Mouse (Mus musculus) liver, embryonic 14.5 days (tissue): ENCODE data around the gene Rph3al.

Experiments used
- CTCF ChIP-seq: IDR thresholded peaks from 2 replicates; pipeline ENCODE4 v1.5.1; 2016; ENCODE audit warnings: antibody characterized with exemption, low read depth, control low read depth
- EP300 ChIP-seq: IDR thresholded peaks from 2 replicates; pipeline ENCODE4 v1.6.1; 2016; ENCODE audit warnings: antibody characterized with exemption, low read depth

DNA sequence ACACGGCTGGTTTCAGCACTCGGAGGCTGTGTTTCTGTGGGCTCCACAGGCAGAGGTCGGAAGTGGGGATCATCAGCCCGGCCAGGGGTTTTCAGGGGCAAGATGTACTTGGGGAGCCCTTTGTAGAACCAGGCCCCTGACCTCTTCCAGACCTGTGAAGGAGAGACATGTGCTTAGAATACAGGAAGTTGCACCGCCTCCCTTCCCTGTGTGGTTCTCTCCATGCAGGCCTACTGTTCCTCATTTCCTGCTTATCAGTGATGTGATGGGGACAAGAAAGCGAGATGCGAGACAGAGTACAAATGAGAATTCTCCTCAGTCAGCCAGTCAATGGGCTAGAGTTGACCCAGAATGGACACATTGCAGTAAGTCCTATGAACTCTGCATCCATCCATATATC lies 83.9 kb downstream of the Rph3al start:
- TF ChIP-seq CTCF = no peak
- TF ChIP-seq EP300 = no peak
